In the genomic region with DNA sequence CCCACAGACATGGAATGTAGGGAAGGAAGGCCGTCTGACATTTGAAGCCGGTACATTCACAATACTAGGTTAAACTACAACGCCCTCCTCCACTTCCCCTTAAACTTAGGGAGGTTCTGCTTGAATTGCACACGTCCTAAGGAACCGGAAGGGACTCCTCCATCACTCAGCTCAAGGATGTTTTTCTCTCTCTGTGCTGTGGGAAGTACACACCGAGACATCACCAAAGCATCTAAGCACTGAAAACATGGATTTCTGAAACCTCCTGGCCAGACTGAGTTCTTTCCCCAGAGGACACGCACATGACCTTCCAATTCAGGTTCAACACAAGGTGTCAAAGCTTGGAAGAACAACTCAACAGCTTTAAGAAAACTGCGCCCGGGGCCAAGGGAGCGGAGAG, we compare ENCODE assay signal across 8 mouse cellular contexts. TPM values are rescaled to one million over a fixed set of nuclear protein-coding genes. Genes with fewer than 3 reads are reported as not detected.
DNase-seq lines count a peak whose midpoint lies in the region; ATAC-seq and TF ChIP-seq lines count a peak whose summit lies in the region.

No protein-coding gene starts in this region.

- no peaks in the 10 kb centered on the region for H3K36me3 ChIP-seq in hindbrain, embryonic 13.5 days
- H3K36me3 ChIP-seq in liver, postnatal 0 days (replicated peaks; ENCODE audit: insufficient read depth, low read length) = no peaks in the 10 kb centered on the region
- H3K36me3 ChIP-seq in neural tube, embryonic 15.5 days = no peaks in the 10 kb centered on the region

- no peak for TF ChIP-seq EP300 in liver, postnatal 0 days (IDR thresholded peaks at IDR 0.05; ENCODE audit: low read depth)

- WGBS in hindbrain, embryonic 13.5 days = under 1% methylated on average over 10 of the region's 10 CpGs
- under 1% methylated on average over 10 of the region's 10 CpGs for WGBS in liver, postnatal 0 days (ENCODE audit: insufficient replicate concordance)
- 1% methylated on average over 10 of the region's 10 CpGs for WGBS in neural tube, embryonic 15.5 days

- TF ChIP-seq CTCF in left cerebral cortex, adult 2 months (IDR thresholded peaks at IDR 0.05) = no peak
- TF ChIP-seq CTCF in liver, postnatal 0 days (IDR thresholded peaks at IDR 0.05; ENCODE audit: low read depth) = no peak

- DNase-seq in left cerebral cortex, adult 2 months (ENCODE audit: extremely low spot score in 1 of 2, low spot score in 2 of 2) = no peak
- no peak for DNase-seq in left cerebral cortex, adult 9 months (ENCODE audit: low spot score in 2 of 2)
- DNase-seq in embryo, embryonic 9.5 days (ENCODE audit: extremely low spot score) = peak; percentile 29
- DNase-seq in liver, postnatal 0 days = no peak
- DNase-seq in urinary bladder, postnatal 4 days (ENCODE audit: low spot score in 2 of 2) = no peak
- DNase-seq in left cerebral cortex, adult 8-10 months (ENCODE audit: low spot score in 2 of 2) = no peak

- H3K9ac ChIP-seq in hindbrain, embryonic 13.5 days = peak overlapping the region; percentile 95
- peak overlapping the region; percentile 82 for H3K9ac ChIP-seq in liver, postnatal 0 days (replicated peaks)
- peak overlapping the region; percentile 89 for H3K9ac ChIP-seq in neural tube, embryonic 15.5 days (replicated peaks)

- intact Hi-C loops in left cerebral cortex, adult 2 months (cut with DNase I) = loop anchor here (5.0 kb wide), 1 partner anchor 65 kb away; no protein-coding TSS in a partner anchor

- no peaks in the 10 kb centered on the region for H3K9me3 ChIP-seq in hindbrain, embryonic 13.5 days
- H3K9me3 ChIP-seq in liver, postnatal 0 days (ENCODE audit: low read length) = no peaks in the 10 kb centered on the region
- no peaks in the 10 kb centered on the region for H3K9me3 ChIP-seq in neural tube, embryonic 15.5 days (replicated peaks)

- peak overlapping the region; percentile 96 for H3K4me2 ChIP-seq in hindbrain, embryonic 13.5 days
- peak overlapping the region; percentile 83 for H3K4me2 ChIP-seq in liver, postnatal 0 days (ENCODE audit: low read depth, low read length)
- H3K4me2 ChIP-seq in neural tube, embryonic 15.5 days = peak overlapping the region; percentile 95

- H3K4me3 ChIP-seq in left cerebral cortex, adult 2 months = peak overlapping the region; percentile 78
- H3K4me3 ChIP-seq in hindbrain, embryonic 13.5 days = peak overlapping the region; percentile 98
- peak overlapping the region; percentile 75 for H3K4me3 ChIP-seq in liver, postnatal 0 days (ENCODE audit: low read depth, low read length)
- H3K4me3 ChIP-seq in neural tube, embryonic 15.5 days (replicated peaks) = peak overlapping the region; percentile 98

- ATAC-seq in hindbrain, embryonic 13.5 days (ENCODE audit: low FRiP score) = no peak
- no peak for ATAC-seq in liver, postnatal 0 days
- ATAC-seq in neural tube, embryonic 15.5 days (ENCODE audit: low FRiP score) = no peak

- H3K4me1 ChIP-seq in hindbrain, embryonic 13.5 days (replicated peaks) = peaks cover 33% of the 10 kb centered on the region
- H3K4me1 ChIP-seq in liver, postnatal 0 days (ENCODE audit: insufficient read depth) = peaks cover 34% of the 10 kb centered on the region
- H3K4me1 ChIP-seq in neural tube, embryonic 15.5 days = peaks cover 33% of the 10 kb centered on the region

- peak overlapping the region; percentile 88 for H3K27ac ChIP-seq in left cerebral cortex, adult 2 months
- peak overlapping the region; percentile 86; the same call in 1 of the 2 replicates for H3K27ac ChIP-seq in hindbrain, embryonic 13.5 days
- peak overlapping the region; percentile 77 for H3K27ac ChIP-seq in liver, postnatal 0 days (ENCODE audit: low read depth)
- H3K27ac ChIP-seq in neural tube, embryonic 15.5 days (replicated peaks) = peak overlapping the region; percentile 88

- H3K27me3 ChIP-seq in hindbrain, embryonic 13.5 days = no peaks in the 10 kb centered on the region
- no peaks in the 10 kb centered on the region for H3K27me3 ChIP-seq in liver, postnatal 0 days (ENCODE audit: insufficient read depth, low read length)
- 0 out of 2 replicates have a peak, but pooled peaks cover 4% of the 10 kb centered on the region for H3K27me3 ChIP-seq in neural tube, embryonic 15.5 days (replicated peaks)

RNA-seq across cellular contexts. Expression of gene Api5, which starts 1.0 kb away (rescaled TPM):
- total RNA-seq in left cerebral cortex, adult 2 months (2021) = 10 to 100 TPM; 57.1 to 64.9 TPM
- polyA plus RNA-seq in hindbrain, embryonic 13.5 days (2015; fragmentation: Nextera tagmentation; extraction: Ambion mirVana) = 127 TPM in 2 replicates
- 36.1 and 42.3 TPM in 2 replicates for polyA plus RNA-seq in liver, postnatal 0 days (2015; fragmentation: Nextera tagmentation; extraction: Ambion mirVana)
- polyA plus RNA-seq in neural tube, embryonic 15.5 days (2015; fragmentation: Nextera tagmentation; extraction: Ambion mirVana) = 89.5 and 104 TPM in 2 replicates
- 10 to 100 TPM; 58.0 to 60.1 (median 59.0) TPM for total RNA-seq in left cerebral cortex, adult 8-10 months (2022)

RNA-seq across cellular contexts. Expression of gene Ttc17, which starts 30.5 kb away (rescaled TPM):
- total RNA-seq in left cerebral cortex, adult 2 months (2021) = 10 to 100 TPM; 33.5 to 35.4 TPM
- polyA plus RNA-seq in hindbrain, embryonic 13.5 days (2015; fragmentation: Nextera tagmentation; extraction: Ambion mirVana) = 20.3 and 21.8 TPM in 2 replicates
- 15.2 and 19.6 TPM in 2 replicates for polyA plus RNA-seq in liver, postnatal 0 days (2015; fragmentation: Nextera tagmentation; extraction: Ambion mirVana)
- polyA plus RNA-seq in neural tube, embryonic 15.5 days (2015; fragmentation: Nextera tagmentation; extraction: Ambion mirVana) = 23.8 and 24.6 TPM in 2 replicates
- total RNA-seq in left cerebral cortex, adult 8-10 months (2022) = 10 to 100 TPM; 32.9 to 48.3 (median 40.9) TPM
